Mouse (Mus musculus) spleen, embryonic (tissue): ENCODE data around the gene Cilp.
"Not testable (repeated sequence)": the region's sequence is repeated elsewhere in the genome, so short reads cannot be mapped to it uniquely, and the experiment has no call there.

Experiments
- CTCF ChIA-PET: fragments of 350-600 bp; sonication (Branson Sonifier 250); formaldehyde crosslinking; loops from one replicate; lab custom pipeline; 2022; lab: Charles Lee

The Cilp gene

GRCm38 (mm10) chr9:65264959-65265358, at the start of gene Cilp:
Cilp (plus strand) TSS chr9:65265180.
- CTCF ChIA-PET = no interaction called here

- CTCF ChIA-PET = interaction anchor here (1.1 kb wide), 1 partner anchor 11 kb away, joined by 3 read pairs; no protein-coding TSS in a partner anchor
These were observed 49.4 kb upstream of the Cilp start for GRCm38 (mm10) chr9:65215494-65216126.

- CTCF ChIA-PET = no interaction called here
These were observed 48.0 kb upstream of the Cilp start for GRCm38 (mm10) chr9:65216972-65217371.

- CTCF ChIA-PET = no interaction called here
These were observed 47.3 kb upstream of the Cilp start for GRCm38 (mm10) chr9:65217661-65218060.

- CTCF ChIA-PET = no interaction called here
These were observed 46.1 kb upstream of the Cilp start for GRCm38 (mm10) chr9:65218916-65219315.

- CTCF ChIA-PET = not testable (repeated sequence)
These were observed 44.6 kb upstream of the Cilp start for GRCm38 (mm10) chr9:65220398-65220797.

GRCm38 (mm10) chr9:65223927-65224326, 41.1 kb upstream of the Cilp start:
- CTCF ChIA-PET = interaction anchor here (0.6 kb wide), 1 partner anchor 24 kb away, joined by 3 read pairs; no protein-coding TSS in a partner anchor

GRCm38 (mm10) chr9:65225795-65226194, 39.2 kb upstream of the Cilp start:
- CTCF ChIA-PET = no interaction called here

- CTCF ChIA-PET = no interaction called here
These were observed 34.7 kb upstream of the Cilp start for GRCm38 (mm10) chr9:65230250-65230649.

GRCm38 (mm10) chr9:65231284-65231683, 33.7 kb upstream of the Cilp start:
- CTCF ChIA-PET = no interaction called here

GRCm38 (mm10) chr9:65233243-65233985, 31.6 kb upstream of the Cilp start:
- CTCF ChIA-PET = no interaction called here

- CTCF ChIA-PET = no interaction called here
These were observed 30.2 kb upstream of the Cilp start for GRCm38 (mm10) chr9:65234734-65235133.

GRCm38 (mm10) chr9:65235601-65236000, 29.4 kb upstream of the Cilp start:
- CTCF ChIA-PET = interaction anchor here (0.7 kb wide), 1 partner anchor 101 kb away, joined by 5 read pairs; no protein-coding TSS in a partner anchor

GRCm38 (mm10) chr9:65237616-65238015, 27.4 kb upstream of the Cilp start:
- CTCF ChIA-PET = interaction anchor here (0.7 kb wide), 1 partner anchor 992 kb away, joined by 8 read pairs; no protein-coding TSS in a partner anchor

- CTCF ChIA-PET = no interaction called here
These were observed 26.7 kb upstream of the Cilp start for GRCm38 (mm10) chr9:65238191-65238760.

- CTCF ChIA-PET = no interaction called here
These were observed 25.8 kb upstream of the Cilp start for GRCm38 (mm10) chr9:65239176-65239575.

- CTCF ChIA-PET = no interaction called here
These were observed 25.2 kb upstream of the Cilp start for GRCm38 (mm10) chr9:65239731-65240130.

GRCm38 (mm10) chr9:65240587-65240986, 24.4 kb upstream of the Cilp start:
- CTCF ChIA-PET = no interaction called here

- CTCF ChIA-PET = no interaction called here
These were observed 23.0 kb upstream of the Cilp start for GRCm38 (mm10) chr9:65241973-65242372.

- CTCF ChIA-PET = no interaction called here
These were observed 21.7 kb upstream of the Cilp start for GRCm38 (mm10) chr9:65243249-65243648.

GRCm38 (mm10) chr9:65244036-65244806, 20.8 kb upstream of the Cilp start:
- CTCF ChIA-PET = no interaction called here
